Mouse (Mus musculus) neural tube, embryonic 11.5 days (tissue): ENCODE results near the gene Ccdc136. TPM values are rescaled to one million over a fixed set of nuclear protein-coding genes. Genes with fewer than 3 reads are reported as not detected.
"Not testable (repeated sequence)": the region's sequence is repeated elsewhere in the genome, so short reads cannot be mapped to it uniquely, and the experiment has no call there.

Experiments used
- ATAC-seq: fragments of 200-750 bp; cut with Nextera tagmentation; 2 replicates; pipeline ENCODE4 v1.8.0; 2017; ENCODE audit warnings: moderate number of reproducible peaks, mild to moderate bottlenecking, moderate TSS enrichment, moderate library complexity; ENCODE audit not compliant: insufficient read depth, low FRiP score, low TSS enrichment
- DNase-seq: peaks from one replicate; pipeline ENCODE4 v3.0.0-alpha.2; 2015; ENCODE audit warnings: low spot score
- H3K27ac ChIP-seq: fragments of 300-500 bp; sonication (generic); 2 replicates; pipeline ENCODE4 v1.5.1; 2014; ENCODE audit warnings: low read depth, mild to moderate bottlenecking, low read length
- H3K27me3 ChIP-seq: fragments of 300-500 bp; sonication (generic); 2 replicates; pipeline ENCODE4 v1.6.1; 2014; ENCODE audit warnings: mild to moderate bottlenecking, low read length, mixed read lengths; ENCODE audit not compliant: control insufficient read depth, insufficient read depth
- H3K36me3 ChIP-seq: fragments of 300-500 bp; sonication (generic); 2 replicates; pipeline ENCODE4 v1.6.1; 2014; ENCODE audit warnings: mild to moderate bottlenecking, low read length, moderate library complexity, mixed read lengths; ENCODE audit not compliant: control insufficient read depth, insufficient read depth
- H3K4me1 ChIP-seq: fragments of 300-500 bp; sonication (generic); 2 replicates; pipeline ENCODE4 v1.6.1; 2014; ENCODE audit warnings: low read length, mixed read lengths; ENCODE audit not compliant: control insufficient read depth, insufficient read depth
- H3K4me2 ChIP-seq: fragments of 300-500 bp; sonication (generic); 2 replicates; pipeline ENCODE4 v1.6.1; 2014; ENCODE audit warnings: low read depth, mild to moderate bottlenecking, moderate library complexity
- H3K4me3 ChIP-seq: fragments of 300-500 bp; sonication (generic); 2 replicates; pipeline ENCODE4 v1.5.1; 2014; ENCODE audit warnings: low read depth, low read length
- H3K9ac ChIP-seq: fragments of 300-500 bp; sonication (generic); 2 replicates; pipeline ENCODE4 v1.6.1; 2014; ENCODE audit warnings: mild to moderate bottlenecking, low read length
- H3K9me3 ChIP-seq: fragments of 300-500 bp; sonication (generic); 2 replicates; pipeline ENCODE4 v1.6.1; 2016; ENCODE audit warnings: low read length; ENCODE audit not compliant: control insufficient read depth
- WGBS: fragments of 180-500 bp; shearing (Covaris S2); extraction: QIAGEN DNeasy Blood & Tissue Kit; methylation state at CpG from one replicate; pipeline ENCODE4 v1.1.7; 2014; 5-methylcytosine and 5-hydroxymethylcytosine counted together
- polyA plus RNA-seq: library from polyadenylated mRNA; unstranded; fragments of >200 nt; fragmentation: Nextera tagmentation; extraction: Ambion mirVana; gene quantifications from 2 replicates; pipeline ENCODE4 v1.2.1, GENCODE M21; 2014

Gene Ccdc136
- polyA plus RNA-seq, 1 experiment from 2014 or later = 36.8 TPM

DNA sequence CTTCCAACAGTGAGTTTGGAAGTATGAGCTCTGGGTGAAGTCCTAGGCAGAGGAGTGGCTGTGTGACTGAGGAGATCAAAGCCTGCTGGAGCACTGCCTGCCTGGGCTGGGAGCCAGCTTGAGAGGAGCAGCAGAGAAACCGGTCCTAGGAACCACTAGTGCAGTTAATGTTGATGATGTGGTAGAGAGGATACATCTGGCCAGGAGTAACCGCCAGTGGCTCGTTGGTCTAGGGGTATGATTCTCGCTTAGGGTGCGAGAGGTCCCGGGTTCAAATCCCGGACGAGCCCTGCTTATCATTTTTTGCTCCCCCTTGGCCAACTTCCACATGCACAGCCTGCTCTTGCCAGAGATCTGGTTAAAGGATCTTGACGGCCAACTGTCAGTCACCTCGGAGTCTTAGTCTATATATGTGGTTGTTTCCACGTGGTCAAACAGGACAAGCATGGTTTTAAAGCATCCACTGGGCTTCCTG is 7.5 kb upstream of the Ccdc136 start:
- H3K4me2 ChIP-seq = peak overlapping the region; percentile 32; the same call in 1 of the 2 replicates
- WGBS = 10% methylated on average over 11 of the region's 11 CpGs

DNA sequence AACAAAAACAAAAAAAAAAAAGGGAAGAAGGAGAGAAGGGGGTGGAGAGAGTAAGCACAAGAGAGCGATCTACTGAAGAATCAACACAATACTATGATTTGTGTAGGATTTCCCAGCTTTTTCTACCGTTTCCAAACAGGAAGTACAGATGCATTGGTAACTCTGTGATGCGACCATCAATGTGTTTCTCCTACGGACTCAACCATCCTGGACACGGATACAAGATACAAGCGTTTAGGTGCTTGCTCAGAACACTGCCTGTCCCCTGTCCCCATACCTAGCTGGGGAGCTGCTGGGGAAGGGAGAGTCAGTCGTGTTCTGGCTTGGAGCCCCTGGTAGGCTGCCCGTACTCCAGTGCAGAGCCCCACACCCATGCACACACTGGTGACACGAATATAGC is 6.7 kb upstream of the Ccdc136 start:
- Histone ChIP-seq H3K4me2 (no peak overlapping the region), H3K4me3 (no peak overlapping the region), H3K4me1 (peaks cover 3% of the 10 kb centered on the region; the same call in 1 of the 2 replicates), H3K9ac (no peak overlapping the region), H3K27me3 (peaks cover 4% of the 10 kb centered on the region; the same call in 1 of the 2 replicates), H3K36me3 (no peaks in the 10 kb centered on the region), H3K9me3 (no peaks in the 10 kb centered on the region), H3K27ac (no peak overlapping the region)
- WGBS = 54% methylated on average over 9 of the region's 9 CpGs
- ATAC-seq (no peak), DNase-seq (no peak)

More for the DNA sequence above, 7.5 kb upstream of the Ccdc136 start:
- H3K27me3 ChIP-seq = no peaks in the 10 kb centered on the region
- no peaks in the 10 kb centered on the region for H3K36me3 ChIP-seq
- H3K9ac ChIP-seq = no peak overlapping the region
- peaks cover 3% of the 10 kb centered on the region; the same call in 1 of the 2 replicates for H3K4me1 ChIP-seq
- H3K27ac ChIP-seq = no peak overlapping the region
- ATAC-seq (no peak), DNase-seq (peak; percentile 17)
- H3K4me3 ChIP-seq = peak overlapping the region; percentile 21; the same call in 1 of the 2 replicates
- H3K9me3 ChIP-seq = no peaks in the 10 kb centered on the region

GRCm38 (mm10) chr6:29390500-29390899 is 5.6 kb upstream of the Ccdc136 start:
- 83% methylated on average over 1 of the region's 1 CpGs for WGBS
- not testable (repeated sequence) for H3K9ac ChIP-seq, H3K27me3 ChIP-seq, H3K9me3 ChIP-seq, H3K36me3 ChIP-seq, H3K4me3 ChIP-seq, H3K27ac ChIP-seq, ATAC-seq, DNase-seq, H3K4me2 ChIP-seq, H3K4me1 ChIP-seq

GRCm38 (mm10) chr6:29391241-29391640 is 4.9 kb upstream of the Ccdc136 start:
- DNase-seq, H3K4me3 ChIP-seq, H3K4me2 ChIP-seq, H3K27me3 ChIP-seq, ATAC-seq, H3K27ac ChIP-seq, H3K9ac ChIP-seq, H3K4me1 ChIP-seq, H3K36me3 ChIP-seq, H3K9me3 ChIP-seq: not testable (repeated sequence)
- WGBS = 76% methylated on average over 8 of the region's 8 CpGs

DNA sequence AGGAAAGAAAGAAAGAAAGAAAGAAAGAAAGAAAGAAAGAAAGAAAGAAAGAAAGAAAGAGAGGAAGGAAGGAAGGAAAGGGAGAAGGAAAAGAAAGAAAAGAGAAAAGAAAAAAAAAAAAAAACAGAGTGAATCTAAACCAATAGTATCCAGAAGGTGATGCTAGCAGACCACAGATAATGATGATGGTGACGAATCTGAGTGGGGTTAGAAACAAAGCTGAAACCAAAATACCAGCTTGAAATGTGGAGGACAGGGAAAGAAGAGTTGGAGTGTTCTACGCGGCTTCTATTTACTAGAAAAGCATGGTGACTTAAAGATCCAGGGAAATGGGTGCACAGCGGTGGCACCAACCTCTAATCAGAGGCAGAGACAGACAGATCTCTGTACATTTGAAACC is 4.3 kb upstream of the Ccdc136 start:
- Histone ChIP-seq H3K36me3 (no peaks in the 10 kb centered on the region), H3K9ac (no peak overlapping the region), H3K4me3 (no peak overlapping the region), H3K27me3 (peaks cover 6% of the 10 kb centered on the region; the same call in 1 of the 2 replicates), H3K4me1 (peaks cover 3% of the 10 kb centered on the region; the same call in 1 of the 2 replicates), H3K4me2 (no peak overlapping the region), H3K9me3 (no peaks in the 10 kb centered on the region), H3K27ac (no peak overlapping the region)
- ATAC-seq (no peak), DNase-seq (no peak)
- 72% methylated on average over 4 of the region's 4 CpGs for whole genome bisulfite sequencing

GRCm38 (mm10) chr6:29394286-29394685 is 1.8 kb upstream of the Ccdc136 start:
- no peaks in the 10 kb centered on the region for H3K36me3 ChIP-seq
- no peak overlapping the region for H3K9ac ChIP-seq
- no peak overlapping the region for H3K27ac ChIP-seq
- ATAC-seq (no peak), DNase-seq (no peak)
- H3K27me3 ChIP-seq = peaks cover 6% of the 10 kb centered on the region; the same call in 1 of the 2 replicates
- peaks cover 4% of the 10 kb centered on the region; the same call in 1 of the 2 replicates for H3K4me1 ChIP-seq
- H3K4me3 ChIP-seq = no peak overlapping the region
- H3K4me2 ChIP-seq = no peak overlapping the region
- WGBS = 64% methylated on average over 1 of the region's 1 CpGs
- H3K9me3 ChIP-seq = no peaks in the 10 kb centered on the region

GRCm38 (mm10) chr6:29396714-29397540 is 818 bp downstream of the Ccdc136 start:
- WGBS = 1% methylated on average over 24 of the region's 24 CpGs
- Histone ChIP-seq H3K4me3 (peak overlapping the region; percentile 69), H3K9ac (peak overlapping the region; percentile 77), H3K27ac (peak overlapping the region; percentile 60; the same call in 1 of the 2 replicates), H3K4me1 (peaks cover 4% of the 10 kb centered on the region; the same call in 1 of the 2 replicates), H3K9me3 (no peaks in the 10 kb centered on the region), H3K36me3 (no peaks in the 10 kb centered on the region), H3K27me3 (peaks cover 6% of the 10 kb centered on the region; the same call in 1 of the 2 replicates), H3K4me2 (peak overlapping the region; percentile 87)
- ATAC-seq (peak; percentile 81), DNase-seq (peak; percentile 53)

DNA sequence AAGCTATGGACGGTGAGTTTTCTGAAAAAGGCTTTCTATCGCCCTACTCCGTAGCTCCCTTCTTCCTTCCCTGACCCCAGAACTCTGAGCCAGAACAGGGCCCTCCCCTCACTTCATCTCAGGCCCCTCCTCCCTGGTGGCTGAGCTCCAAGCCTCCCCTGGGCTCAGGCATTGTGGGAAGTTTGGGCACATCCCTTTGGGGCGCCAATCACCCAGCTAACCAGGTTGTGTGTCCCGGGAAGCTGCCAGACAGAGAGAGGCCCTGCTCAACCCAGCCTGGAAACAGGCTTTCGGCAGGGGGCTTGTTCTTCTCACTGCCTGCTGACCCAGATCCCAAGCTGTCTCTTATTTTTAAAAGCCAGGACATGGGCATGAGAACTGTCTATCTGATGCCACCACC is 1.5 kb downstream of the Ccdc136 start:
- ATAC-seq (no peak), DNase-seq (no peak)
- peak overlapping the region; percentile 87 for H3K4me2 ChIP-seq
- H3K27me3 ChIP-seq = peaks cover 6% of the 10 kb centered on the region; the same call in 1 of the 2 replicates
- peaks cover 4% of the 10 kb centered on the region; the same call in 1 of the 2 replicates for H3K4me1 ChIP-seq
- peak overlapping the region; percentile 69 for H3K4me3 ChIP-seq
- no peak overlapping the region for H3K27ac ChIP-seq
- H3K9me3 ChIP-seq = no peaks in the 10 kb centered on the region
- H3K36me3 ChIP-seq = no peaks in the 10 kb centered on the region
- WGBS = 8% methylated on average over 6 of the region's 6 CpGs
- peak overlapping the region; percentile 77 for H3K9ac ChIP-seq
